Mouse (Mus musculus): Measurements from ENCODE around the gene Prune2. TPM values are rescaled to one million over a fixed set of nuclear protein-coding genes. Genes with fewer than 3 reads are reported as not detected.
A peak's percentile ranks its signal among the peaks of the same experiment; 100 is the strongest.

Prune2 gene
- polyA plus RNA-seq, 1 experiment = 14.3 TPM

DNA sequence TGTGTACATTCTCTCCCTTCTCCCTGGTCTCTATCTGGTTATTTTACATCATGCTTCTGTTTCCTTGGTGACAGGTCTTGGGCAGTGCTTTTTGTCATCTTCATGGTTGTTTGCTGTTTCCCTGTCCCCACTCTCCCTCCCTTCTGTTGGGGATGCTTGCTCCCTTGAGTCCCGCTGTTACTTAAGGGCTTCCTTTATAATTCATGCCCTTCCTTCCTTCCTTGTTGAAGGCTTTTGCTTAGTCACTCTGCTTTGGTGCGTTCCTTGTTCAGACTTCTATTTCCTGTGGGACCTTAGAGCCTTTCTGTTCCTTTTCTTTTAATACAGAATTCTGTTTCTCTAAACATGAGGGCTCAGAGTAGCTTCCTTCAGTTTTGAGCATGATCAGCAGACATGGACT lies 14.7 kb downstream of the Prune2 start:
- Histone ChIP-seq H3K27ac (replicated peaks; ENCODE audit: low read depth, low read length) (0 out of 2 replicates have a peak overlapping the region, but pooled peaks have one; percentile 19), H3K4me1 (ENCODE audit: control insufficient read depth, insufficient read depth, insufficient read length, low read length) (no peaks in the 10 kb centered on the region), H3K4me3 (ENCODE audit: insufficient read depth, low read depth, low read length) (no peak overlapping the region)

DNA sequence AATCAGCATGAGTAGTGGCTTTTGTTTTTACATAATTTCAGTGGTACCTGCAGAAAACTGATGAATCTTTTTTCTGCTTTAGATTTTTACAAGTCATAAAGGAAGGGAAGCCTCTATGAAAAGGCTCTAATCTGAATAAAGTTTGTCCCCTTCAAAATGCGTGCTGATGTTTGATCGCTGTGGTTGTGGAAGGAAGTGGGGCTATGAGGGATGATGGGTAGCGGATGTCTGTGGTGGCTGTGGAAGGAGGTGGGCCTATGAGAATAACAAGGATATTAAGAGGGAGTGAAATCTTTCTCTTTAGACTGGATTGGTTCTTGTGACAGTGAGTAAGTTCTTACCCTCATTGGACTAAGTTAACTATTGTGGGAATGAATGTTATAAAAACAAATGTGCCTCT lies 23.0 kb downstream of the Prune2 start:
- H3K4me1 ChIP-seq (ENCODE audit: control insufficient read depth, insufficient read depth, insufficient read length, low read length) = no peaks in the 10 kb centered on the region
- no peak overlapping the region for H3K4me3 ChIP-seq (ENCODE audit: insufficient read depth, low read depth, low read length)
- H3K27ac ChIP-seq (replicated peaks; ENCODE audit: low read depth, low read length) = no peak overlapping the region

DNA sequence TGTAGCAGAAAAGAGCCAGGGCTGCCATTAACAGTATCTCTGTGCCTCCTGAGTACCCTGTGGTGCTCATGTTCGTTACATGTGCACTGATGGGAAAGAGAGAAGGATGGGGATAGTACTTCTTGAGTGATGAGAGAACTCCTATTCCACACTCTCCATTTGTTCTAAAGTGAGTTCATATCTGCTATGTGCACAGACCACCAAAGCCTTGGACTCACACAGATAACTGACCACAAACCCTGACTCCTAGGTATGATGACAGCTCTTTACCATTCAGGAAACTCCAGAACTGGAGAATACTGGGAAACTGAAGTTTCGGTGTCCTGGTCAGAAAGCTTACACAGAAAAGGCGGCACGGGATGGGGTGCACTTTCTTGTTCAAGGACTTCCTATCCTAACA lies 25.8 kb downstream of the Prune2 start:
- H3K27ac ChIP-seq (replicated peaks; ENCODE audit: low read depth, low read length) = no peak overlapping the region
- H3K4me1 ChIP-seq (ENCODE audit: control insufficient read depth, insufficient read depth, insufficient read length, low read length) = no peaks in the 10 kb centered on the region
- no peak overlapping the region for H3K4me3 ChIP-seq (ENCODE audit: insufficient read depth, low read depth, low read length)

DNA sequence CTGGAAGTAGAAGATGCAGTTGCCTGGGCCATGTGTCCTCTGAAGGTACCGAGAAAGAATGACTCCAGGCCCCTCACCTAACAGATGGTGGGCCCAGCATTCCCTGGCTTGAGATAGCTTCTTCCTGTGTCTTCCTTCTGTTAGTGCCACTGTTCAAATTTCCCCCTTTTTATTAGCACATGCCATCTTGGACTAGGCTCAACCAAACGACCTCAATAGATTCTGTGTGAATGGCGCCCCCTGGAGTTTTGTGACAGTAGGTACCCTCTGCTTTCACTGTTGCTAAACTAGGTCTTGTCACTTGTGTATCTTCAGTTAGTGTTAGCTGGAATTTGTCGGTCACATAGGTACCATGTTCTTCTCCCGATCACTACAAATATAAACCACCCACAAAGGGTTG lies 29.0 kb downstream of the Prune2 start:
- H3K4me1 ChIP-seq (ENCODE audit: control insufficient read depth, insufficient read depth, insufficient read length, low read length) = no peaks in the 10 kb centered on the region
- H3K27ac ChIP-seq (replicated peaks; ENCODE audit: low read depth, low read length) = no peak overlapping the region
- H3K4me3 ChIP-seq (ENCODE audit: insufficient read depth, low read depth, low read length) = no peak overlapping the region

DNA sequence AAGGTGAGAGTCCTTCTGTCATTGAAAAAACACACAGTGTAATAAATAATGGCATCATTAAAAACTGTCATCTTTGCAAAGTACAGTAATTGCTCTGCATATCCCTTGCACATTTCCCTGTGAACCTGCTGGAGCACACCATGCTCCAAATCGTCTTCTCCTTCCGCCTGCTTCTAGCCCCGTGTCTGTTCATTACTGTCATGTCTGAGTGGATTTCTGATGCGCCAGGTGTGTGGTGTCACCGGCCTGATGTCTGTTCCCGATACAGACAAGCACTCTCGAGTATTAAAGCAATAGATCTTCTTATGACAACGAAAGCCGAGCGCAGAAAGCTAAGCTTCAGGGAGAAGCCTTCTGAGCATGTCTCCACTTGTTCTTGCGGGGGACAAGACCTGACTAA lies 32.1 kb downstream of the Prune2 start:
- Histone ChIP-seq H3K27ac (replicated peaks; ENCODE audit: low read depth, low read length) (no peak overlapping the region), H3K4me3 (ENCODE audit: insufficient read depth, low read depth, low read length) (no peak overlapping the region), H3K4me1 (ENCODE audit: control insufficient read depth, insufficient read depth, insufficient read length, low read length) (no peaks in the 10 kb centered on the region)

DNA sequence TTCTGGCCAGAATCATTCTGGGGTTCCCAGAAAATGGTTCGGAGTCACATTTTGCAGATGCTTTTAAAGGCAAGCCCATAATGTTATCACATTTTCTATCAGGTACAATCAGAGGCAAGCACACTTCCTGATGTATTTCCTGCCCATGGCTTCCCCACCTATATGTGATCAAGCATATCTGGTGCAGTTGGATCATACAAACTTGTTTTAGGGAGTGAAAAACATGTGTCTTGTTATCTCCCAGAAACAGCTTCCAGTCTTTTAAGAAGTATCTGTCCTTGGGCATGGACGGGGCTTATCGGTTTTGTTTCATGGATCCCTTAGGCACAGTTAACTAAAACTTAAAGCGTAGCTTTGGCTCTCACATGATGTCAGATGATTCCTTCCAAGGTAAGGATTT lies 36.2 kb downstream of the Prune2 start:
- H3K27ac ChIP-seq (replicated peaks; ENCODE audit: low read depth, low read length) = no peak overlapping the region
- H3K4me3 ChIP-seq (ENCODE audit: insufficient read depth, low read depth, low read length) = no peak overlapping the region

DNA sequence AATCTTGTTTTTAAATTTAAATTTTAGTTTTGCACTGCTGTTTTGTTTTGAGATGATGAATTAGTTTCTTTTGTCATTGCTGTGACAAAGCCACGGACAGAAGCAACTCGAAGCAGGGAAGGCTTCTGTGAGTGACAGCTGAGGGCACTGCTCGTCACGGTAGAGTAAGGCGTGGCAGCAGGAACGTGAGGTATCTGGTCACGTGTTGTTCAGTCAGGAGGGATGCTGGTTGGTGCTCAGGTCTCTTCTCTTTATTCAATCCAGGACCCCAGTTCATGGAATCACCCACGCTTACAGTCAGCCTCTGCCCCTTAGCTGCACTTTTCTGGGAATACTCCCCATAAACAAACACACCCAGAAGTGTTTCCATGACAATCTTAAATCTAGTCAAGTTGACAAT lies 38.3 kb downstream of the Prune2 start:
- Histone ChIP-seq H3K4me1 (ENCODE audit: control insufficient read depth, insufficient read depth, insufficient read length, low read length) (no peaks in the 10 kb centered on the region), H3K4me3 (ENCODE audit: insufficient read depth, low read depth, low read length) (no peak overlapping the region), H3K27ac (replicated peaks; ENCODE audit: low read depth, low read length) (no peak overlapping the region)

More for the DNA sequence above, 36.2 kb downstream of the Prune2 start:
- no peaks in the 10 kb centered on the region for H3K4me1 ChIP-seq (ENCODE audit: control insufficient read depth, insufficient read depth, insufficient read length, low read length)

DNA sequence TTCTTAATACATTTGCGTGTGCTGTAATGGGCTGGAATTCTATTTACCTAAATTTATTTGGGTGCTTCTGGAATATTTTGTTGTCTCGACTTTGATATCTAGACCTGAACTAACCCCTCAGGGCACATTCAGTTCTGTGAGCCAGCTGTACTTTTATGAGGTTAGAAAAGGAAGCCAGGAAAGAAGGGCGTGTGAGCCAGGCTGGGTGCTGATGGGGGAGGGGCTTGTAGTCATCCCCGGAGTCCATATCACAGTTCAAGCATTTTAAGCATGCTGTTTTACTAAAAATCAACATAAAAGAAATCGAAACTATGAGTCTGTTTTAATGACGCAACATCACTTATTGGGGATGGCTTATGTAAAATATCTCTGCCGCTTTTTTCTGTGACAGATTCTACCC lies 42.0 kb downstream of the Prune2 start:
- Histone ChIP-seq H3K27ac (replicated peaks; ENCODE audit: low read depth, low read length) (no peak overlapping the region), H3K4me3 (ENCODE audit: insufficient read depth, low read depth, low read length) (no peak overlapping the region), H3K4me1 (ENCODE audit: control insufficient read depth, insufficient read depth, insufficient read length, low read length) (no peaks in the 10 kb centered on the region)

DNA sequence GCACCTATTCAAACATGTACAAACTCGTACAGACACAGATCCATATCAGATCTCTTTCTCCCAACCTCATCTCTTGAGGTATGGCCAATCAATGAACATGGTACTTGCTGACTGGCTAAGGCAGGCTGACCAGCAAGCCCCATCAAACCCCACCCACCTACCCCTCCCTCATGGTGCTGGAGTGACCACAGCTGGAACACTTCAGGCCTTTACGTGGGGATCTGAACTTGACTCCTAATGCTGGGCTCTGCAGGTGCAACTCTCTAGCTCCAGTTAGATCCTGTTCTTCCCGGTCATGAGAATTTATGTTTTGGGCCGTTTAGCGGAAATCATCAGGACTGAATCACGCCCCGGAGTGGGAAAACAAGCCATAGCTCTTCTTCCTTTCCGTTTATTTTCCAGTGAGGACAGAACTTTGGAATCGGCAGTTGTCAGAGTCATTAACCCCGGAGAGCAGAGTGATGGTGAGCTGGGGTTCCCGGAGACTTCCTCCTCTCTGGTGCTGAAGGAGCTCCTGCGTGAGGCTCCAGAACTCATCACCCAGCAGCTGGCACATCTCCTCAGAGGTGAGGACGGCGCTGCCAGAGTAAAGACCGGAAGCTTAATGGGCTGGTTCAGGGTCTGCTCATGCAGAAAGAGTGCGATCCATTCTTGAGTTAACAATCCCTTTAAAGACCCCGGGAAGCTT lies 50.4 kb downstream of the Prune2 start:
- H3K4me1 ChIP-seq (ENCODE audit: control insufficient read depth, insufficient read depth, insufficient read length, low read length) = peaks cover 2% of the 10 kb centered on the region; the same call in 1 of the 2 replicates
- no peak overlapping the region for H3K27ac ChIP-seq (replicated peaks; ENCODE audit: low read depth, low read length)
- no peak overlapping the region for H3K4me3 ChIP-seq (ENCODE audit: insufficient read depth, low read depth, low read length)

DNA sequence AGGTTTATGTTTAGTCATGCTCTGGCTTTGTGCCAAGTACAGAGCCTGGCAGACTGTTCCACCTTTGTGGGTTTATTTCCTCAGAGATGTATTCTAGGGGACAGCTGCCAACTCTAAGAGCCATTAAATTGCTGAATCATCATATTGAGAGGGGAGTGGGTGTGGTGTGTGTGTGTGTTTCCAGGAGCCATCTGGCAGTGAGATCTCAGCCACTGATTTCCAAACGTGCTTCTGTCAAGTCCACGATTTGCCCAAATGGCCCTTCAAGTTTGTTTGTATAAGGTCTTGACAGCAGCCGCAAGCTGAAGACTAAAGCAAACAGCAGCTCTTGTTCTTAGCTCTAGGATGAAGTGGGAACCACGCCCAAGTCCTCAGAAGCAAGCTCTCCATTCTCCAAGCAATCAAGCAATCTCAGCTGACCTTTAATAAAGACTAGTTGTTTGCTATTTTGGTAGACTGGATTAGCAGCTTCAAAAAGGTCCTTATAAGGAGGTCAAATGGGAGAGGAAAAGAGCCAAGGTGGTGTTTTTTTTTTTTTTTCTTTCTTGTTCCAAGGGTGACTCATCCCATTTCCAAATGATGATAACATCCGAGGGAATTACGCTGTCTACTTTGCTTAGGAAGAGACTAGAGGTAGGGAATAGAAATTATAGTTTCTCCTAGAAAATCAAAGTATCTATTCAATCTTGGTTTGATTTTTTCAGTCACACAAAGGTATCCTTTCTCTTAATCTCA lies 55.5 kb downstream of the Prune2 start:
- Histone ChIP-seq H3K4me3 (ENCODE audit: insufficient read depth, low read depth, low read length) (no peak overlapping the region), H3K27ac (replicated peaks; ENCODE audit: low read depth, low read length) (peak overlapping the region; percentile 58; the same call in 1 of the 2 replicates), H3K4me1 (ENCODE audit: control insufficient read depth, insufficient read depth, insufficient read length, low read length) (peaks cover 2% of the 10 kb centered on the region; the same call in 1 of the 2 replicates)

DNA sequence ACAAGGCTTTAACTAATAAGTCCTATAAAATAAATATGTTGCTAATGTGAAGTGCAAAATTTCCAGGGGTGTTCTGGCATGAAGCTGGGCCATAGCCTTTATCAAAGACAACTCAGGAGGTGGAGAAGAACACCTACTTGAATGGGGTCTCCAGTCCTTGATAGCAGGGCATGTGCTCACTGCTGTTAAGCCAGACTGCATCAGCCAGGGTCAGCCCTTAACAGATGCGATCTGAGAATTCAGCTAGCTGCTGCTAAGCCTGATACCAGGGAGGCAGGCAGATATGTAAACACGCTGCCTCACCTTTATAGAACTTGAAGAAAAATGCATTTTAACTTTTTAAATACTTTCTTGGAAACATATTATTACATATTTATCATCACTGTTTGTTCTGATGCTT lies 57.2 kb downstream of the Prune2 start:
- no peak overlapping the region for H3K27ac ChIP-seq (replicated peaks; ENCODE audit: low read depth, low read length)
- H3K4me1 ChIP-seq (ENCODE audit: control insufficient read depth, insufficient read depth, insufficient read length, low read length) = peaks cover 2% of the 10 kb centered on the region; the same call in 1 of the 2 replicates

DNA sequence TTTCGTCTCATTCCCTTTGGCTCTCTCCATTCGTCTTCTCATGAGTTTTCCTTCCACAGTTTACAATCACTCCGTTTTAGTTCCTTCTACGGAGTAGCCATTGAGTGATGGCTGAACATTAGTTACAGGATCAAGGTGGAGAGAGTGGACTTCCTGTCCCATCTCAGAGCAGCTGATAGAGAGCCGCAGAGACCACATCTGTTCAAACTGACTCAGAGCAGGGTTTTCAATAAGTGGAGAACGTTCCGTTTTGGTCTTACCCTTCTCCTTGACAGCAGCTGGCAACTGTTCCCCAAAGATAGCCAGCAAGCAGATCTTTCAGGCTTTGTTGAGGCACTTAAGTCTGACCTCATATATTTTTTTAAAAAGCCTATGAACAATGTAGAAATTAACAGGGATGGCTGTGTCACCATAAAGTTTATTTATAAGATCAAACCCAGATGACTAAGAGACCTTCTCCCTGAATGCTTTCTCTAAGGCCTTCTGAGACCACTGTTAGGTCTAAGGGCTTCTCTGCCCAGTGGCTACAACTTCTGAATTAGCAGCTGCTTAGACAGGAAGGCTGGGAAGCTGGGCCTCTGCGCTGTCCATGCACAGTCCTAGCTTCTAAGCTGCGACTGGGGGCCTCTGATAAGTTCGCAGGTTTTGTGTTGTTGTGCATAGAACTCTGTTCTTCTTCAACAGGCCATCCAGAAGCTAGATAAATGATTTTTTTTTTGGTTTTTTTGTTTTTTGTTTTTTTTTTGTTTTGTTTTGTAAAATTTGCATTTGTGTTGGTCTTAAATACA lies 58.6 kb downstream of the Prune2 start:
- H3K27ac ChIP-seq (replicated peaks; ENCODE audit: low read depth, low read length) = no peak overlapping the region
- H3K4me3 ChIP-seq (ENCODE audit: insufficient read depth, low read depth, low read length) = no peak overlapping the region
- peaks cover 2% of the 10 kb centered on the region; the same call in 1 of the 2 replicates for H3K4me1 ChIP-seq (ENCODE audit: control insufficient read depth, insufficient read depth, insufficient read length, low read length)

More for the DNA sequence above, 57.2 kb downstream of the Prune2 start:
- H3K4me3 ChIP-seq (ENCODE audit: insufficient read depth, low read depth, low read length) = no peak overlapping the region

DNA sequence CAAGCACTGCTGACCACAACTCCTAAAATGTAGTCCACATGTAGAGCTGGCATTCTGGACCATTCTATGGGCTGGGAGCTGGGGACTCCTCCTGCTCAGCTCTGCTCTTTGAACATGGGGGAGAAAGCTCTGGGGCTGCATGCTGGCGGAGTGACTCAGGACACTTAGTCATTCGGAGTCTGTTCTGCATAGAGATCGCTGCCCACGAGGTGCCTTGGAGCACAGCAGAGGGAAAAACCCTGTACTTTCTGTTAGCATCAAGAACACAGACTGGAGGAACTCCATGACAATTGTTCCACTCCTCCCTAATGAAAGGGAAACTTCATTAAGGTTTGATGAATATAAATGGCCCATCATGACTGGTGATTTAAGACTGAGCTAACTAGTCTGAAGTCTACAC lies 68.8 kb downstream of the Prune2 start:
- Histone ChIP-seq H3K4me3 (ENCODE audit: insufficient read depth, low read depth, low read length) (no peak overlapping the region), H3K27ac (replicated peaks; ENCODE audit: low read depth, low read length) (no peak overlapping the region), H3K4me1 (ENCODE audit: control insufficient read depth, insufficient read depth, insufficient read length, low read length) (no peaks in the 10 kb centered on the region)

DNA sequence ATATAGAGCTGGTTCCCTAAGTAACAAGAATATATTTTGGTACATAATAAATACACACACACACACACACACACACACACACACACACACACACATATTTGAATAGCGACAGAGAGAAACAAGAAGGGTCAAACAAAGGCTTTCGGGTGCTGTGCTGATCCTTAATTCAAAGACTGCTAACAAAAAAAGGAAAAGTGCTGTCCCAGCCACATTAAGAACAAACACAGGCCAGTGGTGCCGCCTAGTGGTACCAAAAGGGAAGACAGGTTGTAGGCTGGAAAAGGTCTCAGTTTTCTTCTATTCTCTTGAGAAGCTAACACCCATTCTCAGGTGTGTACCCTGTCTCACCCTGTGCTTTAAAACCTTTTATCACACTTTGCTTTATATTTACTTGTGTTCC lies 74.4 kb downstream of the Prune2 start:
- H3K4me1 ChIP-seq (ENCODE audit: control insufficient read depth, insufficient read depth, insufficient read length, low read length) = no peaks in the 10 kb centered on the region
- H3K4me3 ChIP-seq (ENCODE audit: insufficient read depth, low read depth, low read length) = no peak overlapping the region
- no peak overlapping the region for H3K27ac ChIP-seq (replicated peaks; ENCODE audit: low read depth, low read length)

DNA sequence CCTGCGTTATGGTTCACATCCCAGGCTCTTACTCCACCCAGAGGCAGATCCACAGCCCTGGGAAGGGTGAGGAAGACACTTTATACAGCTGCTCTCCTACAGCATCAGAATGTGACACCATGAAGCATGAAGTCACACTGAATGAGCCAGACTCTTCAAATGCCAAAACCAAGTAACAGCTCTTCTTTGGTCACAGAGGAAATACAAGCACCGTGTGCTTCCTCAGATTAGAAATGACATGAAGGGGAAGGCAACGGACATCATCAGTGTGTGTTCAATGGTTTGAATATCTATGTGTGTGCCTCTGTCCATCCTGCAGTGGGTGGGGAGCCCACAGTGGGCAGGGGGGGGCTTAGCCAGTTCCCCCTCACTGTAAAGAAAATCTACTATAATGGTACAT lies 76.4 kb downstream of the Prune2 start:
- H3K4me1 ChIP-seq (ENCODE audit: control insufficient read depth, insufficient read depth, insufficient read length, low read length) = no peaks in the 10 kb centered on the region
- no peak overlapping the region for H3K4me3 ChIP-seq (ENCODE audit: insufficient read depth, low read depth, low read length)
- no peak overlapping the region for H3K27ac ChIP-seq (replicated peaks; ENCODE audit: low read depth, low read length)

Data from brown adipose tissue, adult 24 weeks (tissue).